Mouse (Mus musculus): ENCODE results near the gene Ndel1. TPM values are rescaled to one million over a fixed set of nuclear protein-coding genes. Genes with fewer than 3 reads are reported as not detected.

Gene Ndel1
- polyA plus RNA-seq, 1 experiment: not detected

GRCm38 (mm10) chr11:68888253-68888652 lies 16.6 kb upstream of the Ndel1 start, which contains the start of gene Rnf222:
Gene Rnf222, plus strand, starts transcription at chr11:68888553.
- TF ChIP-seq CTCF (IDR thresholded peaks at IDR 0.05; ENCODE audit: insufficient read depth, low read depth, low read length) (no peak), POLR2A (IDR thresholded peaks at IDR 0.05; ENCODE audit: insufficient read depth, low read depth, low read length) (no peak)
- WGBS: 40% methylated on average over 6 of the region's 6 CpGs

GRCm38 (mm10) chr11:68886091-68886490 lies 14.4 kb upstream of the Ndel1 start:
- Histone ChIP-seq H3K4me3 (ENCODE audit: insufficient read depth, low read depth, low read length) (no peak overlapping the region), H3K4me1 (ENCODE audit: control insufficient read depth, insufficient read depth, low read length) (peaks cover 3% of the 10 kb centered on the region; the same call in 1 of the 2 replicates), H3K27ac (ENCODE audit: insufficient read depth, low read depth, low read length) (no peak overlapping the region)
- WGBS: 85% methylated on average over 5 of the region's 5 CpGs
- TF ChIP-seq CTCF (IDR thresholded peaks at IDR 0.05; ENCODE audit: insufficient read depth, low read depth, low read length) (no peak), POLR2A (IDR thresholded peaks at IDR 0.05; ENCODE audit: insufficient read depth, low read depth, low read length) (no peak)

More at GRCm38 (mm10) chr11:68888253-68888652, 16.6 kb upstream of the Ndel1 start, which contains the start of gene Rnf222:
- Histone ChIP-seq H3K27ac (ENCODE audit: insufficient read depth, low read depth, low read length) (no peak within 1 kb of the TSS), H3K4me1 (ENCODE audit: control insufficient read depth, insufficient read depth, low read length) (no peaks in the 10 kb centered on the region), H3K4me3 (ENCODE audit: insufficient read depth, low read depth, low read length) (no peak within 1 kb of the TSS)

- H3K4me3 ChIP-seq (ENCODE audit: insufficient read depth, low read depth, low read length): no peak overlapping the region
- no peak for TF ChIP-seq CTCF (IDR thresholded peaks at IDR 0.05; ENCODE audit: insufficient read depth, low read depth, low read length)
- no peak for TF ChIP-seq POLR2A (IDR thresholded peaks at IDR 0.05; ENCODE audit: insufficient read depth, low read depth, low read length)
- H3K4me1 ChIP-seq (ENCODE audit: control insufficient read depth, insufficient read depth, low read length): peaks cover 3% of the 10 kb centered on the region; the same call in 1 of the 2 replicates
- no peak overlapping the region for H3K27ac ChIP-seq (ENCODE audit: insufficient read depth, low read depth, low read length)
- WGBS: 83% methylated on average over 5 of the region's 5 CpGs
These were observed 12.7 kb upstream of the Ndel1 start for GRCm38 (mm10) chr11:68884368-68884767.

DNA sequence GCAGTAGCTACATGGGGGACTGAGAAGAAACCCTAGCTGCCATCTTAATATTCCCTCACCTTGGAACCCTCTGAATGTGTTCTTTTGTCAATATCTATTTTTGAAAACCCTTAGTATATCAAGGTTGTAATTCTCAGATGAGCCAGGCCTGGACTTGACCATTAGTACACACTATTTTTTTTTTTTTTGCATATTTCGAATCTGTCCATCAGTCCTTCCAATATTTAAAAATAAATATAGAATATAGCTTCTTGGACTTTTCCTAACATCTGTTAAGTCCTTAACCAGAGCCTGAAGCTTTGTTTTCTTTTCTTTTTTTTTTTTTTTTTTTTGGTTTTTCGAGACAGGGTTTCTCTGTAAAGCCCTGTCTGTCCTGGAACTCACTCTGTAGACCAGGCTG lies 12.2 kb upstream of the Ndel1 start:
- H3K4me3 ChIP-seq (ENCODE audit: insufficient read depth, low read depth, low read length): no peak overlapping the region
- no peak overlapping the region for H3K27ac ChIP-seq (ENCODE audit: insufficient read depth, low read depth, low read length)
- TF ChIP-seq CTCF (IDR thresholded peaks at IDR 0.05; ENCODE audit: insufficient read depth, low read depth, low read length) (no peak), POLR2A (IDR thresholded peaks at IDR 0.05; ENCODE audit: insufficient read depth, low read depth, low read length) (no peak)
- WGBS: 80% methylated on average over 2 of the region's 2 CpGs
- peaks cover 3% of the 10 kb centered on the region; the same call in 1 of the 2 replicates for H3K4me1 ChIP-seq (ENCODE audit: control insufficient read depth, insufficient read depth, low read length)

DNA sequence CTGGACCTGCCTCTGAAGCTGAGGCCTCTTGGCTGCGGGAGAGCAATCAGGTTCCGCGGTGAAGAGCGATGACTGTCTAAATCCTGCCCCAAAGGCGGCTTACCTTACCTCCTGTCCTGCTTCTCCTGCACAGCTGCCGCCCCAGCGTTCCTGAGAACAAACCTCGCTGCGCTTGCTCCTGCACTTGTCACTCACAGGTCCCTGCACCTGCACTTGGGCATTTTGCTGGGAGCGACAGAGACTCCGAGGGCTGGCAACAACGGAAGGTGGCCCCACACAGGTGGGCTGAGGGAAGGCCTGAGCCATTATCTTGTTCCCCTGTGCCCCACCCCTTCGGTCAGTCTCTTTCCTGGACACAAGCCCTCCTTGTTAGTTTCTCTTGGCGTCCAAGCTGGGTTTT lies 10.4 kb upstream of the Ndel1 start:
- H3K4me1 ChIP-seq (ENCODE audit: control insufficient read depth, insufficient read depth, low read length): peaks cover 3% of the 10 kb centered on the region; the same call in 1 of the 2 replicates
- WGBS: 46% methylated on average over 14 of the region's 14 CpGs
- H3K4me3 ChIP-seq (ENCODE audit: insufficient read depth, low read depth, low read length): no peak overlapping the region
- H3K27ac ChIP-seq (ENCODE audit: insufficient read depth, low read depth, low read length): no peak overlapping the region
- TF ChIP-seq CTCF (IDR thresholded peaks at IDR 0.05; ENCODE audit: insufficient read depth, low read depth, low read length) (no peak), POLR2A (IDR thresholded peaks at IDR 0.05; ENCODE audit: insufficient read depth, low read depth, low read length) (no peak)

DNA sequence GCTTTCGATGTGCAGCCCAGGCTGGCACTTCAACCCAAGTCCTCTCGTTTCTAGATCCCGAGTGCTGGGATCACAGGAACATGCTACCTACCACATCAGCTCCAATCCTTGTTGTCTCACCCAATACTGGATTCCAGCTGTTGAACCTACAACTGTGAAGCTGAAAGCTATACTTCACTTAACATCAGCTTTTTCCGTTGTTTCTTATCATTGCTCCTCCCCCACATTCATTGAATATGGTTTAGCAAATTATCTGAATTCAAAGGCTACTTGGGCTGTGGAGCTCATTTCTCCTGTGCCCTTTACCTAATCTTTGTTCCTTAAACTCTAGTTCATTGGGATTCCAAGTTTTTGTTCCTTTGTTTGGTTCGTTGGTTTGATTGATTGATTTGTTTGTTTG lies 7.2 kb upstream of the Ndel1 start:
- H3K4me3 ChIP-seq (ENCODE audit: insufficient read depth, low read depth, low read length): no peak overlapping the region
- 84% methylated on average over 5 of the region's 5 CpGs for whole genome bisulfite sequencing
- TF ChIP-seq POLR2A (IDR thresholded peaks at IDR 0.05; ENCODE audit: insufficient read depth, low read depth, low read length) (no peak), CTCF (IDR thresholded peaks at IDR 0.05; ENCODE audit: insufficient read depth, low read depth, low read length) (no peak)

GRCm38 (mm10) chr11:68874841-68875240 lies 3.2 kb upstream of the Ndel1 start:
- Histone ChIP-seq H3K4me1 (ENCODE audit: control insufficient read depth, insufficient read depth, low read length) (no peaks in the 10 kb centered on the region), H3K27ac (ENCODE audit: insufficient read depth, low read depth, low read length) (no peak overlapping the region), H3K4me3 (ENCODE audit: insufficient read depth, low read depth, low read length) (no peak overlapping the region)
- 2% methylated on average over 2 of the region's 2 CpGs for WGBS
- TF ChIP-seq CTCF (IDR thresholded peaks at IDR 0.05; ENCODE audit: insufficient read depth, low read depth, low read length) (no peak), POLR2A (IDR thresholded peaks at IDR 0.05; ENCODE audit: insufficient read depth, low read depth, low read length) (no peak)

More for the DNA sequence above, 7.2 kb upstream of the Ndel1 start:
- Histone ChIP-seq H3K4me1 (ENCODE audit: control insufficient read depth, insufficient read depth, low read length) (peaks cover 3% of the 10 kb centered on the region; the same call in 1 of the 2 replicates), H3K27ac (ENCODE audit: insufficient read depth, low read depth, low read length) (no peak overlapping the region)

GRCm38 (mm10) chr11:68871277-68871676 lies 381 bp downstream of the Ndel1 start:
- H3K27ac ChIP-seq (ENCODE audit: insufficient read depth, low read depth, low read length): no peak overlapping the region
- WGBS: 76% methylated on average over 9 of the region's 9 CpGs
- TF ChIP-seq CTCF (IDR thresholded peaks at IDR 0.05; ENCODE audit: insufficient read depth, low read depth, low read length) (no peak), POLR2A (IDR thresholded peaks at IDR 0.05; ENCODE audit: insufficient read depth, low read depth, low read length) (no peak)
- no peaks in the 10 kb centered on the region for H3K4me1 ChIP-seq (ENCODE audit: control insufficient read depth, insufficient read depth, low read length)
- H3K4me3 ChIP-seq (ENCODE audit: insufficient read depth, low read depth, low read length): no peak overlapping the region

GRCm38 (mm10) chr11:68864544-68865189 lies 7.0 kb downstream of the Ndel1 start:
- TF ChIP-seq CTCF (IDR thresholded peaks at IDR 0.05; ENCODE audit: insufficient read depth, low read depth, low read length) (no peak), POLR2A (IDR thresholded peaks at IDR 0.05; ENCODE audit: insufficient read depth, low read depth, low read length) (no peak)
- H3K4me1 ChIP-seq (ENCODE audit: control insufficient read depth, insufficient read depth, low read length): no peaks in the 10 kb centered on the region
- H3K4me3 ChIP-seq (ENCODE audit: insufficient read depth, low read depth, low read length): no peak overlapping the region
- H3K27ac ChIP-seq (ENCODE audit: insufficient read depth, low read depth, low read length): no peak overlapping the region
- 52% methylated on average over 9 of the region's 9 CpGs for WGBS
